Mouse (Mus musculus) MEL-GATA-1-ER (cell line): ENCODE results near the gene Il11ra1.
"Not testable (repeated sequence)": the region's sequence is repeated elsewhere in the genome, so short reads cannot be mapped to it uniquely, and the experiment has no call there.

ENCODE experiments used
- DNase-seq: peaks from one replicate; pipeline ENCODE4 v3.0.0-alpha.2; 2012; ENCODE audit warnings: low read depth; ENCODE audit errors: extremely low read depth

Il11ra1 gene

DNA sequence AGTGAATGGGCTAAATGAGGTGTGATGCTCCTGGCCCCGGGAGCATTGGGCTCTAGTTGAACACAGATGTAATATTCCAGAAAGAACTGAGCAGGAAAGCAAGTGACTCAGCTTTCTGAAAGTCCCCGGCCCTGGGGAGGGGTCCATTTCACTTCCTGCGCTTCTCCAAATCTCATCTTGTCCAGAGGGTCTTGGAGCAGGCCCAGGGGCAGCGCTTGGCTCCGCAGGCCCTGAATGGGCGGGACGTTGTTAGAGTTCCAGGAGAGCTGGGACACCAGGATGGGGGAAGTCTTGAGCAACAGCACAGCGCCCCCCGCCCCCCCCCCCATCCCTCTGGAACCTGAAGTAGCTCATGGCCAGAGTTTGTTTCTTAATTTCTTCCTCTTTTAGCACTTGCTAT is 81.5 kb downstream of the Il11ra1 start:
- not testable (repeated sequence) for DNase-seq

DNA sequence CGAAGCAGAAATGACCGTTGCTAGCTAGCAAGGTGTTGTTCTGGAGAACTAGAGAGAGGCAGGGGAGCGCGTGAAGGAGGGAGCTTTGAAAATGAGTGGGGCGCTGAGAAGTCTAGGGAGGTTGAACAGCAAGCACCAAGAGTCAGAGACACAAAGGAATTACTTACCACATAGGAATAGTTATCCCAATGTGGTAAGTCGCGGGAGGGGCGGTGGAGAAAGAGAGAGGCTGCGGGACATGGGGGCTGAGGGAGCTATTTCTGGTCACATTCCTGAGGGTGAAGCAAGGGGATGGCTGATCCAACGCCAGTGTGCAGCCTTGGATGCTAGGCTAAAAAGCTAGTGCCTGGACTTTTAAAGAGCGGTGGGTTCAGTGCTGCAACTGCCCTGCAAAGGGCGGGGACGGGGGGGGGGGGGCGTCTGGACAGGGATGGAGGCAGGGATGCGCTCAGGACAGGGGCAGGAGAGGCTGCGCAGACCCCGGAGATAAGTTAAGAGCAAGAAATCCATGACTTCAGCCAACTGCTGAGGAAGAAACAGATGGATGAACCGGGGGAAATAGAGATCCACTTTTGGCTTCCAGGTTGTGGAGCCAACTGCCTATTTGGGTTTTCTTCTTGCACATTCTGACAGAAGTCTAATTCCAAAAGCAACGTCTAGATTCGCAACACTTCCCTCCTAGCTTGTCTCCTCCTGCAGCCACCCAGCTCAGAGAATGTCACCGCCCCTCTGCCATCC is 82.1 kb downstream of the Il11ra1 start:
- not testable (repeated sequence) for DNase-seq

DNA sequence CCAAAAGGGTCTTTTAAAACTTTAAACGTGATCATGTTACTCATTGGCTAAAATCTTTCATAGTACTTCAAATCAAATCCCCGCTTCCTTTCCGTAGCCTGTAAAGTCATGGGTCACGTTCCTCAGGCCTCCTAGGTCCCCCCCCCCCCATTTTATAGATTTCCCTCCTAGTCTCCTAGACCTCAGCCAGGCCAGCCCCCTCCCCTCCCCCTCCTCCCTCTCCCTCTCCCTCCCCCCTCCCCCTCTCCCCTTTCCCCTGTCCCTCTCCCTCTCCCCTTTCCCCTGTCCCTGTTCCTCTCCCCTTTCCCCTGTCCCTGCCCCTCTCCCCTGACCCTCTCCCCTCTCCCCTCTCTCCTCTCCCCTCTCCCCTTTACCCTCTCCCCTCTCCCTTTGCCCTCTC is 82.9 kb downstream of the Il11ra1 start:
- not testable (repeated sequence) for DNase-seq

DNA sequence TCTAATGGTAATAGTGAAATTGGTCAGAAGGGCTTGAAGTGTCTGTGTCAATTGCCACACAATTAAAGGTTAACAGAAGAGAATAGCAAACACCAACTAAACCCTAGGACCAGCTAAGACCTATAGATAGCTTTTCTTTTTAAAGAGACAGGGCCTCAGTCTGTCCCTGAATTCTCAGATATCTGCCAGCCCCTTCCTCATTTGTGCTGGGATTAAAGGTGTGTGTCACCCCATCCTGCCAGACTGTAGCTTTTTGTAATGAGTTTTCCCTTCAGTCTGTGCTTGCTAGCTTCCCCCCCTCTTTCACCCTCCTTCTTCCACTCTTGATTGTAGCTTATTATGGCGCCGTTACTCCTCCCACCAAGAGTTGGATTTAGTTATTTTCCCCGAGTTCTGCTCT is 83.4 kb downstream of the Il11ra1 start:
- DNase-seq = not testable (repeated sequence)
